Mouse (Mus musculus) ES-E14 (cell line): ENCODE measurements around the gene Dzip1. TPM values are rescaled to one million over a fixed set of nuclear protein-coding genes. Genes with fewer than 3 reads are reported as not detected.

Experiments used
- DNase-seq: peaks from one replicate; pipeline ENCODE4 v3.0.0-alpha.2; 2013; ENCODE audit warnings: low read depth, low spot score
- H3K27ac ChIP-seq: 2 replicates; pipeline ENCODE4 v1.5.1; 2012; ENCODE audit warnings: low read depth, mild to moderate bottlenecking, low read length, moderate library complexity, mixed read lengths; ENCODE audit not compliant: poor library complexity, insufficient read depth, severe bottlenecking
- H3K36me3 ChIP-seq: 2 replicates; pipeline ENCODE4 v1.6.1; 2012; ENCODE audit warnings: mild to moderate bottlenecking, low read length, moderate library complexity, mixed read lengths; ENCODE audit not compliant: control insufficient read depth, poor library complexity, insufficient read depth, severe bottlenecking
- H3K4me1 ChIP-seq, 2 experiments: fragments of 150-350 bp in 1 of 2; sonication (generic) in 1 of 2; 2 replicates each; pipeline ENCODE4 v1.6.1; 2012; ENCODE audit warnings: low read length in 2 of 2, mild to moderate bottlenecking in 1 of 2, mixed read lengths in 1 of 2; ENCODE audit not compliant: control insufficient read depth in 2 of 2, insufficient read depth in 2 of 2, poor library complexity in 1 of 2
- H3K4me3 ChIP-seq, 2 experiments: fragments of 150-350 bp in 1 of 2; sonication (generic) in 1 of 2; 2 replicates each; pipeline ENCODE4 v1.5.1; 2012; ENCODE audit warnings: low read length in 2 of 2, low read depth in 1 of 2, mild to moderate bottlenecking in 1 of 2, mixed read lengths in 1 of 2; ENCODE audit not compliant: insufficient read depth in 1 of 2, poor library complexity in 1 of 2, severe bottlenecking in 1 of 2
- H3K9ac ChIP-seq: 2 replicates; pipeline ENCODE4 v1.6.1; 2012; ENCODE audit warnings: low read depth, mild to moderate bottlenecking, low read length, mixed read lengths; ENCODE audit not compliant: poor library complexity, insufficient read depth, severe bottlenecking
- H3K9me3 ChIP-seq: fragments of 150-350 bp; sonication (generic); 2 replicates; pipeline ENCODE4 v1.6.1; 2012; ENCODE audit warnings: low read depth, mild to moderate bottlenecking, low read length; ENCODE audit not compliant: control insufficient read depth, insufficient read depth
- CHD2 ChIP-seq: IDR thresholded peaks from 2 replicates; pipeline ENCODE4 v1.6.1; 2014; ENCODE audit warnings: mild to moderate bottlenecking, low read depth, low read length, inconsistent platforms
- HCFC1 ChIP-seq: IDR thresholded peaks from 2 replicates; pipeline ENCODE4 v1.6.1; 2012; ENCODE audit warnings: low read length, inconsistent platforms, borderline replicate concordance; ENCODE audit not compliant: insufficient read depth
- MAFK ChIP-seq: IDR thresholded peaks from 2 replicates; pipeline ENCODE4 v1.6.1; 2014; ENCODE audit warnings: mild to moderate bottlenecking, low read depth, low read length, inconsistent platforms; ENCODE audit not compliant: insufficient read depth
- ZC3H11A ChIP-seq: IDR thresholded peaks from 2 replicates; pipeline ENCODE4 v1.6.1; 2012; ENCODE audit warnings: low read depth, mild to moderate bottlenecking, inconsistent platforms, low read length, borderline replicate concordance
- ZNF384 ChIP-seq: IDR thresholded peaks from 2 replicates; pipeline ENCODE4 v1.6.1; 2012; ENCODE audit warnings: low read depth, low read length, inconsistent platforms
- in situ Hi-C, 2 experiments: fragments of 600-800 bp; cut with MboI; formaldehyde crosslinking; loops; one replicate each; pipeline ENCODE4 v1.15.1; 2025; ENCODE audit warnings: low sequenced_read_pairs in 2 of 2, inconsistent platforms in 1 of 2; ENCODE audit not compliant: unreplicated experiment in 2 of 2
- total RNA-seq: library from RNA; depleted of rRNA; stranded (reverse); fragments of 300-350 nt; gene quantifications from 2 replicates; pipeline ENCODE4 v1.2.3, GENCODE M21; 2012

Dzip1 gene
- total RNA-seq, 1 experiment: 6.8 TPM

DNA sequence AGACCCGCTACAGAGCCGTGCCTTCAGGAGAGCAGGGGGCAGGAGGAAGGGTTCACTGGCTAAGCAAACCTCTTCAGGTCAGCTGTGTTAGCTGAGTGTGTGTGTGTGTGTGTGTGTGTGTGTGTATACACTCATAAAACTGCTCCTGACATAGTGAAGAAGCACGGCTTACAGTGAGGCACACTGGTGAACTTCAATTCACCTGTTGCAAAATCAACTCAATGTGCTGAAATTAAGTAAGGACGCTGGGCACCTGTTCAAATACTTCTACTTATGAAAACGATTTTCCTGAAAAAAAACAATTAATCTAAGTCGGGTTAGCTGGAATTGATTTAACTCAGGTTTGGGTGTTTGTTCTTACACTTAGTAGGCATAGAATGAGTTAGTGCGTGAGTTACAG is 77.1 kb downstream of the Dzip1 start:
- TF ChIP-seq HCFC1: no peak
- no peak for TF ChIP-seq ZNF384
- TF ChIP-seq CHD2: no peak
- no peak for TF ChIP-seq MAFK
- no peak for TF ChIP-seq ZC3H11A
- in situ Hi-C loops: no loop called here
- Histone ChIP-seq H3K9ac (no peak overlapping the region), H3K36me3 (no peaks in the 10 kb centered on the region), H3K27ac (no peak overlapping the region), H3K9me3 (no peaks in the 10 kb centered on the region), H3K4me3 (no peak overlapping the region), H3K4me1 (no peaks in the 10 kb centered on the region)
- DNase-seq: no peak

DNA sequence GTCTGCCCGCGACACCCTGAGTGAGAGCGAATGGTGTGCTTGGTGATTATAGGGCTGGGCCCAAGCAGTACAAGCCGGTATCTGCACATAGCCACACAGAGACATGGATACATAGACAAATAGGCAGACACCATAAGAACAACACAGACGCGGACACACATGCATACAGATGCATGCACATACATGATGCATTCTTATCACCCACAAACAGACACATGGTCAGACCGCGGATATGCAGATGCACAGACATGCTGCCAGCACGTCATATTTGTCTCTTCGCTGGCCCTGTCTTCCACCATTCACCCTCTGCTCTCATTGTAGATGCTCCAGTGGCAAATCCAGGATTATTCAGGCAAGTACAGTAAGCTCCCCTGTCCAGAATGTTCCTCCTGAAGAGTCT is 78.4 kb downstream of the Dzip1 start:
- Histone ChIP-seq H3K9me3 (no peaks in the 10 kb centered on the region), H3K9ac (no peak overlapping the region), H3K4me3 (no peak overlapping the region), H3K4me1 (no peaks in the 10 kb centered on the region), H3K36me3 (no peaks in the 10 kb centered on the region), H3K27ac (no peak overlapping the region)
- DNase-seq: no peak
- in situ Hi-C loops: no loop called here
- TF ChIP-seq HCFC1 (no peak), CHD2 (no peak)

DNA sequence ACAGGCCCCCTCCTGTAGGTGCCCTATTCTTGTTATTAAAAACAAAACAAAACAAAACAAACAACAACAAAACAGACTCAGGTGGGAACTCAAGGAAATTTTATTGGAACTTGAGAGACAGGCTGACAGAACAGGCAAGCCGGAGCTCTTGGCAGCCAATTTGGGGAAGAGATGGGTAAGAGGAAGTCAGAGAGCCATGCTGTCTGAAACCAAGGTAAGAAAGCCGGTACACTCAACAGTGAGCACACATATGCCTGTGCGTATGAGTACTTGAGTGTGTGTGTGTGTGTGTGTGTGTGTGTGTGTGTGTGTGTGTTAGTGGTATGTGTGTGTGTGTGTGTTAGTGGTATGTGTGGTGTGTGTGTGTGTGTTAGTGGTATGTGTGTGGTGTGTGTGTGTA is 82.9 kb downstream of the Dzip1 start:
- no peak for DNase-seq
- H3K9me3 ChIP-seq: no peaks in the 10 kb centered on the region
- TF ChIP-seq MAFK: no peak
- no peak for TF ChIP-seq HCFC1
- no peak for TF ChIP-seq ZC3H11A
- TF ChIP-seq ZNF384: no peak
- no peak for TF ChIP-seq CHD2
- H3K4me3 ChIP-seq: no peak overlapping the region
- no peaks in the 10 kb centered on the region for H3K4me1 ChIP-seq
- no peak overlapping the region for H3K9ac ChIP-seq
- no peak overlapping the region for H3K27ac ChIP-seq
- no peaks in the 10 kb centered on the region for H3K36me3 ChIP-seq
- in situ Hi-C loops: no loop called here

DNA sequence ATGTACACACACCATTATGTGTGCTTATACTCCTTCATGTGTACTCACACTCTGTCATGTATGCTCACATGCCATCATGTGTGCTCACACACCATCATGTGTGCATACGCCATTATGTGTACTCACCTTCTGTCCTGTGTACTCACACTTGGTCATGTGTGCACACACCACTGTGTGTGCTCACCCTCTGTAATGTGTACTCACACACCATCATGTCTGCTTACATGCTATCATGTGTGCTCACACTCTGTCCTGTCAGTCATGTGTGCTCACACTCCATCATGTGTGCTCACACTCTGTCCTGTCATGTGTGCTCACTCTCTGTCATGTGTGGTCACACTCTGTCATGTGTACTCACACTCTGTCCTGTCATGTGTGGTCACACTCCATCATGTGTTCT is 85.2 kb downstream of the Dzip1 start:
- H3K4me3 ChIP-seq: no peak overlapping the region
- H3K9me3 ChIP-seq: no peaks in the 10 kb centered on the region
- H3K9ac ChIP-seq: no peak overlapping the region
- in situ Hi-C loops: no loop called here
- no peak overlapping the region for H3K27ac ChIP-seq
- H3K4me1 ChIP-seq: no peaks in the 10 kb centered on the region
- H3K36me3 ChIP-seq: no peaks in the 10 kb centered on the region
- TF ChIP-seq MAFK (no peak), CHD2 (no peak), HCFC1 (no peak), ZNF384 (no peak), ZC3H11A (no peak)
- DNase-seq: no peak

DNA sequence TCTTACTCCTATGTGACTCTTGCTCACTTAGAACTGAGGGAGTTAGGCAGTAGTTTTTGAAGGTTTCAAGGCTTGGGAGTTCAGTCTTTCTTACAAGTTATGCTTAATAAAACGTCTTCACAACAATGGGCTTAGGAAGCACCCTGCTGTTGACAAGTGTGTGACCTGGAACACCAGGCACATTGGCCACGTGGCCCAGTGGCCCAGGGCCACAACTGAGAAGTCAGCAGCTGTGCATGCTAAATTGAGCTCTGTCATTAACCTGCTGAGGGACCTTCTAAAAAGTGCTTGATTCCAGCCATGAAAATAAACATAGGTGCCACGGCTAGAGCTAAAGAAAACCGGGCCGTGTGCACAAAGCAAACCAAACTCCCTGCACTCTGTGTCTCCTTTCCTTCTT is 85.8 kb downstream of the Dzip1 start:
- Histone ChIP-seq H3K4me3 (no peak overlapping the region), H3K4me1 (0 out of 4 replicates have a peak, but pooled peaks cover 0 to 2% of the 10 kb centered on the region in 2 experiments), H3K27ac (no peak overlapping the region), H3K9ac (no peak overlapping the region), H3K9me3 (no peaks in the 10 kb centered on the region), H3K36me3 (no peaks in the 10 kb centered on the region)
- in situ Hi-C loops: no loop called here
- no peak for TF ChIP-seq ZNF384
- TF ChIP-seq HCFC1: no peak
- TF ChIP-seq CHD2: no peak
- no peak for TF ChIP-seq MAFK
- no peak for TF ChIP-seq ZC3H11A
- no peak for DNase-seq
